Mouse (Mus musculus): ENCODE measurements around the gene Tshr. TPM values are rescaled to one million over a fixed set of nuclear protein-coding genes. Genes with fewer than 3 reads are reported as not detected.

The Tshr gene
- not detected for polyA plus RNA-seq (2017; shearing (Covaris generic))

DNA sequence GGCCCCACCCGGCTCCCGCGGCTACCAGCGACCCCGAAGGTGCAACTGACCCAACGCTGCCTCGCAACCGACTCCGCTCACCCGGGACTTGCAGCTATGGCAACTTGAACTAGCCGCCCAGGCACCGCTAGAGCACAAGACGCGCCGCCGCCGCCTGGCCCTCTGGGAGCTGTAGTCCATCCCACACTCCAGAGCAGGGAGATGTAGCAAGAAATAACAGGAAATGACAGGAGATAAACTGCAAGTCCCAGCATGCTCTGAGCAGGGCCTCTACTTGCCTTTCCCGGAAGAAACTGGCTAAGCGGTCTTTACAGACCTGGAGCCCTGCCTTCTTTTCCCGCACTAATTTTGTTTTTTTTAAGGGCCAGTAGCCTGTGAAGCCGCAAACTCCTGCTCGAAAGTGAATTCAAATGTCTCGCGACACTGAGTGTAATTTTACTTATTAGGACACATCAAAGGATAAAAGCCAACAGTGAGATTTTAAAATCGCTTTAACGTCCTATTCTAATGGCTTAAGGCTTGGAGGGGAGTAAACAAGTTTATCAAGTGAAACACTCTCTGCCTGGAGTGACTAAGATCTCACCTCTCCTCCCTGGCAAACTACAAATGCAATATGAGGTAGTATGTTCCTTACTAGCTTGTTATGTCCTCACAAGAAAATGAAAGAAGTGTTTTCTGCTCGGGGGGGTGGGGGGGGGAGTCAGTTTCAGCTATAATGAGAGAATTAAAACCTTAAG is at the start of gene Tshr, which contains the start of gene Cep128:
Gene Tshr (plus strand): TSS at position 283 of the 737 bp plus-strand sequence.
Gene Cep128 (minus strand): TSS at position 129 of the 737 bp plus-strand sequence.

DNA sequence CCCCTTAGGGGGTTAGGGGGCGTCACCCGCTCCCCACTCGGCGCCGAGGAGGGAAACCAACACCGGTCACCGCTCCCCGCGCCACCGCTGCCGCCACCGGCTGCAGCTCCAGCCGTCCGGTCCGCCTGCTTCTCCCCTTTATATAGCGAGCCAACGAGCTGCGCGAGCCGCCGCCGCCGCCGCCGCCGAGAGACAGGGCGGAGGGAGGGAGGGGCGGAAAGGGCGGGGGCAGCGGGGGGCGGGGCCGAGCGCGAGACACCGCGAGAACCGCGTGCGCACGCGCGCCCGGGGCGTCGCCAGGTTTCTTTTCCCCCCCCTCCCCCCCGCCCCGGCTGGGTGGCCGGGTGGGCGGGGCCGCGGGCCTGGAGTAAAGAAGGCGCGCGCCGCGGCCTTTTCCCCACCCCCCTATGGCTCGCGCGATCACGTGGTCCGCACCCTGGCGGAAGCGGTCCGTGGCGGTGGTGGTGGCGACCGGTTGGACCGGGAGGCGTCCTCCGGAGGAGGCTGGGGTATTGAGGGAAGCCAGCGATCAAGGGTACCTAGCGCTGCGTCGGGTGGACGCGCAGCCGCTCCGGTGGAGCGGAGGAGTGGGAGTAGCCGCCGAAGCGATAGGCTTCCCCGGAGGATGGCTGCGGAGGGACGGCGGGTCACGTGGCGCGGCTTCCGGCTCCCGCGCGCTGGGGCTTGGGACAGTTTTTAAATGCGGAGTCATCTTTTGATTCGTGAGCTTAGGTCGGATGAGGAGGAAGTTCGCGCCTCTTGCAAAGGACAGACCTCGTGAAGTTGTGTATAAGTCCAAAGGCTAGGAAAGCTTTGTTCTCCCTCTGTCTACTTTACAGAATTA is 205.7 kb downstream of the Tshr start, which contains the start of gene Gtf2a1:
Gene Gtf2a1 (minus strand): TSS at position 641 of the 844 bp plus-strand sequence.

Other genes with a start within 250 kb of the Tshr start
- 1 to 10 TPM; 6.2 to 6.4 TPM for gene Cep128, start 154 bp upstream of the Tshr start, polyA plus RNA-seq (2017; shearing (Covaris generic))
- 10 to 100 TPM; 20.1 to 25.9 TPM for gene Gtf2a1, start 205.9 kb downstream of the Tshr start, polyA plus RNA-seq (2017; shearing (Covaris generic))